Mouse (Mus musculus) mouse trophoblast stem cell (cell line): ENCODE measurements around the gene Wwc1.
"Not testable (repeated sequence)": the region's sequence is repeated elsewhere in the genome, so short reads cannot be mapped to it uniquely, and the experiment has no call there.

ENCODE experiments used
- in situ Hi-C, 2 experiments: fragments of 300-500 bp; cut with MseI, MboI; formaldehyde crosslinking; loops; 2 replicates in 1 of 2; 3 replicates in 1 of 2; pipeline ENCODE4 v1.15.1; 2025

Gene Wwc1

GRCm38 (mm10) chr11:35837156-35838126 is 142.9 kb downstream of the Wwc1 start:
- in situ Hi-C loops: no loop called here

GRCm38 (mm10) chr11:35834022-35834760 is 146.1 kb downstream of the Wwc1 start, which contains the start of gene Rars:
TSS of gene Rars (minus strand) at chr11:35834506.
- in situ Hi-C loops: no loop called here

- in situ Hi-C loops: no loop called here
Measured at GRCm38 (mm10) chr11:35833270-35833669, 147.1 kb downstream of the Wwc1 start.

GRCm38 (mm10) chr11:35832139-35832538 is 148.2 kb downstream of the Wwc1 start:
- in situ Hi-C loops: no loop called here

- in situ Hi-C loops: no loop called here
Measured at GRCm38 (mm10) chr11:35827714-35828113, 152.6 kb downstream of the Wwc1 start.

- in situ Hi-C loops: no loop called here
Measured at GRCm38 (mm10) chr11:35816316-35816715, 164.0 kb downstream of the Wwc1 start.

GRCm38 (mm10) chr11:35811458-35811857 is 168.9 kb downstream of the Wwc1 start:
- in situ Hi-C loops: no loop called here

GRCm38 (mm10) chr11:35801332-35801731 is 179.0 kb downstream of the Wwc1 start:
- in situ Hi-C loops: no loop called here

- in situ Hi-C loops: no loop called here
Measured at GRCm38 (mm10) chr11:35798874-35799273, 181.5 kb downstream of the Wwc1 start, which contains the start of gene Fbll1. TSS of gene Fbll1 (minus strand) at chr11:35798884.

- in situ Hi-C loops: no loop called here
Measured at GRCm38 (mm10) chr11:35798495-35798820, 181.9 kb downstream of the Wwc1 start.

- in situ Hi-C loops: no loop called here
Measured at GRCm38 (mm10) chr11:35797751-35798494, 182.4 kb downstream of the Wwc1 start.

GRCm38 (mm10) chr11:35792800-35793199 is 187.5 kb downstream of the Wwc1 start:
- in situ Hi-C loops: not testable (repeated sequence)

GRCm38 (mm10) chr11:35788443-35788842 is 191.9 kb downstream of the Wwc1 start:
- in situ Hi-C loops: no loop called here
